Mouse (Mus musculus): ENCODE data around the gene Abcb4. TPM values are rescaled to one million over a fixed set of nuclear protein-coding genes. Genes with fewer than 3 reads are reported as not detected.
"Not testable (repeated sequence)": the region's sequence is repeated elsewhere in the genome, so short reads cannot be mapped to it uniquely, and the experiment has no call there.

Abcb4 gene
- polyA plus RNA-seq, 1 experiment, result 0.42 TPM

- Histone ChIP-seq H3K4me1 (ENCODE audit: control insufficient read depth, insufficient read depth, low read length) (no peaks in the 10 kb centered on the region), H3K36me3 (ENCODE audit: control insufficient read depth, insufficient read depth, low read length, poor library complexity, severe bottlenecking) (no peaks in the 10 kb centered on the region), H3K27me3 (ENCODE audit: control insufficient read depth, insufficient read depth, low read length, poor library complexity, severe bottlenecking) (no peaks in the 10 kb centered on the region), H3K27ac (ENCODE audit: insufficient read depth, low read length) (no peak overlapping the region), H3K9me3 (replicated peaks; ENCODE audit: control insufficient read depth, insufficient read depth, low read length, poor library complexity, severe bottlenecking) (no peaks in the 10 kb centered on the region), H3K9ac (ENCODE audit: low read depth, poor library complexity, severe bottlenecking) (no peak overlapping the region), H3K4me3 (ENCODE audit: low read depth, low read length) (no peak overlapping the region)
- TF ChIP-seq POLR2A (IDR thresholded peaks at IDR 0.05; ENCODE audit: insufficient read depth, low read length) (no peak), CTCF (IDR thresholded peaks at IDR 0.05; ENCODE audit: low read depth, low read length) (no peak), EP300 (IDR thresholded peaks at IDR 0.05; ENCODE audit: insufficient read depth, low read depth, low read length) (no peak)
These were observed 29.8 kb upstream of the Abcb4 start for GRCm38 (mm10) chr5:8863580-8864337.

GRCm38 (mm10) chr5:8865630-8866029 lies 27.9 kb upstream of the Abcb4 start:
- not testable (repeated sequence) for H3K27ac ChIP-seq (ENCODE audit: insufficient read depth, low read length); H3K9me3 ChIP-seq (replicated peaks; ENCODE audit: control insufficient read depth, insufficient read depth, low read length, poor library complexity, severe bottlenecking); H3K27me3 ChIP-seq (ENCODE audit: control insufficient read depth, insufficient read depth, low read length, poor library complexity, severe bottlenecking); H3K4me1 ChIP-seq (ENCODE audit: control insufficient read depth, insufficient read depth, low read length); H3K9ac ChIP-seq (ENCODE audit: low read depth, poor library complexity, severe bottlenecking); H3K4me3 ChIP-seq (ENCODE audit: low read depth, low read length); H3K36me3 ChIP-seq (ENCODE audit: control insufficient read depth, insufficient read depth, low read length, poor library complexity, severe bottlenecking)

GRCm38 (mm10) chr5:8866366-8866765 lies 27.2 kb upstream of the Abcb4 start:
- Histone ChIP-seq H3K9me3 (replicated peaks; ENCODE audit: control insufficient read depth, insufficient read depth, low read length, poor library complexity, severe bottlenecking) (no peaks in the 10 kb centered on the region), H3K36me3 (ENCODE audit: control insufficient read depth, insufficient read depth, low read length, poor library complexity, severe bottlenecking) (no peaks in the 10 kb centered on the region), H3K27ac (ENCODE audit: insufficient read depth, low read length) (no peak overlapping the region), H3K4me3 (ENCODE audit: low read depth, low read length) (no peak overlapping the region), H3K9ac (ENCODE audit: low read depth, poor library complexity, severe bottlenecking) (no peak overlapping the region), H3K4me1 (ENCODE audit: control insufficient read depth, insufficient read depth, low read length) (no peaks in the 10 kb centered on the region), H3K27me3 (ENCODE audit: control insufficient read depth, insufficient read depth, low read length, poor library complexity, severe bottlenecking) (no peaks in the 10 kb centered on the region)
- TF ChIP-seq POLR2A (IDR thresholded peaks at IDR 0.05; ENCODE audit: insufficient read depth, low read length) (no peak), EP300 (IDR thresholded peaks at IDR 0.05; ENCODE audit: insufficient read depth, low read depth, low read length) (no peak), CTCF (IDR thresholded peaks at IDR 0.05; ENCODE audit: low read depth, low read length) (no peak)

GRCm38 (mm10) chr5:8868019-8868418 lies 25.5 kb upstream of the Abcb4 start:
- Histone ChIP-seq H3K27me3 (ENCODE audit: control insufficient read depth, insufficient read depth, low read length, poor library complexity, severe bottlenecking) (no peaks in the 10 kb centered on the region), H3K27ac (ENCODE audit: insufficient read depth, low read length) (no peak overlapping the region), H3K4me1 (ENCODE audit: control insufficient read depth, insufficient read depth, low read length) (no peaks in the 10 kb centered on the region), H3K4me3 (ENCODE audit: low read depth, low read length) (no peak overlapping the region), H3K9me3 (replicated peaks; ENCODE audit: control insufficient read depth, insufficient read depth, low read length, poor library complexity, severe bottlenecking) (no peaks in the 10 kb centered on the region), H3K9ac (ENCODE audit: low read depth, poor library complexity, severe bottlenecking) (no peak overlapping the region), H3K36me3 (ENCODE audit: control insufficient read depth, insufficient read depth, low read length, poor library complexity, severe bottlenecking) (no peaks in the 10 kb centered on the region)
- TF ChIP-seq POLR2A (IDR thresholded peaks at IDR 0.05; ENCODE audit: insufficient read depth, low read length), result no peak
- peak; percentile 33 for TF ChIP-seq CTCF (IDR thresholded peaks at IDR 0.05; ENCODE audit: low read depth, low read length)

- Histone ChIP-seq H3K36me3 (ENCODE audit: control insufficient read depth, insufficient read depth, low read length, poor library complexity, severe bottlenecking) (no peaks in the 10 kb centered on the region), H3K27me3 (ENCODE audit: control insufficient read depth, insufficient read depth, low read length, poor library complexity, severe bottlenecking) (no peaks in the 10 kb centered on the region), H3K4me3 (ENCODE audit: low read depth, low read length) (no peak overlapping the region), H3K4me1 (ENCODE audit: control insufficient read depth, insufficient read depth, low read length) (no peaks in the 10 kb centered on the region), H3K9ac (ENCODE audit: low read depth, poor library complexity, severe bottlenecking) (no peak overlapping the region), H3K27ac (ENCODE audit: insufficient read depth, low read length) (no peak overlapping the region), H3K9me3 (replicated peaks; ENCODE audit: control insufficient read depth, insufficient read depth, low read length, poor library complexity, severe bottlenecking) (no peaks in the 10 kb centered on the region)
- no peak for TF ChIP-seq CTCF (IDR thresholded peaks at IDR 0.05; ENCODE audit: low read depth, low read length)
- no peak for TF ChIP-seq POLR2A (IDR thresholded peaks at IDR 0.05; ENCODE audit: insufficient read depth, low read length)
- no peak for TF ChIP-seq EP300 (IDR thresholded peaks at IDR 0.05; ENCODE audit: insufficient read depth, low read depth, low read length)
These were observed 20.3 kb upstream of the Abcb4 start for GRCm38 (mm10) chr5:8872979-8873915.

GRCm38 (mm10) chr5:8877086-8877485 lies 16.4 kb upstream of the Abcb4 start:
- no peak overlapping the region for H3K9ac ChIP-seq (ENCODE audit: low read depth, poor library complexity, severe bottlenecking)
- H3K27me3 ChIP-seq (ENCODE audit: control insufficient read depth, insufficient read depth, low read length, poor library complexity, severe bottlenecking), result no peaks in the 10 kb centered on the region
- H3K27ac ChIP-seq (ENCODE audit: insufficient read depth, low read length), result no peak overlapping the region
- no peaks in the 10 kb centered on the region for H3K4me1 ChIP-seq (ENCODE audit: control insufficient read depth, insufficient read depth, low read length)
- no peak overlapping the region for H3K4me3 ChIP-seq (ENCODE audit: low read depth, low read length)
- H3K36me3 ChIP-seq (ENCODE audit: control insufficient read depth, insufficient read depth, low read length, poor library complexity, severe bottlenecking), result no peaks in the 10 kb centered on the region
- H3K9me3 ChIP-seq (replicated peaks; ENCODE audit: control insufficient read depth, insufficient read depth, low read length, poor library complexity, severe bottlenecking), result no peaks in the 10 kb centered on the region
- TF ChIP-seq CTCF (IDR thresholded peaks at IDR 0.05; ENCODE audit: low read depth, low read length), result no peak

Data from ES-Bruce4 (cell line).